In the genomic region with DNA sequence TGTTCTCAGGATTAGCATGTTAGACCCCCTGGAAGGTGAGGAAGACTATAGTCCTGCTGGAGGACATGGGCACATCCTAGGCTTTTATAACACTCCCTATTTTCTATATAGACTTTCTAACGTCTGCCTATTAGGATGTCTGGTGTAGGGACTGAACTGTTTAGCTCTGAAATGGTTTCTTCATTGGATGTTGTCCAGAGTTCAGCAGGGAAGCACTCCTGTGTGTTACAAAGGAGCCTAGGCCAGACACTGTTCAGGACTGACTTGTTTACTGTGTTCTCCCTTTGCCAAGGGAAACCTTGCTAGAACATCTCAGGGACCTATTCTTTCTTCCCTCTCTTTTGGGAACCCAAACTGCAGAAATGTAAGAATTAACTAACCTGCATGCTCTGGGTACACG, we compare ENCODE assay signal across 9 mouse cellular contexts.
A peak's percentile ranks its signal among the peaks of the same experiment; 100 is the strongest.
DNase-seq lines count a peak whose midpoint lies in the region; ATAC-seq and TF ChIP-seq lines count a peak whose summit lies in the region.
"Had no signal": no experiment of that assay in that cellular context is flagged by ENCODE, and none has a peak within 500 bp of the region (broad histone marks: within the 10 kb centered on the region; RNA-seq: fewer than 3 reads in every experiment).

No protein-coding gene starts in this region.

- TF ChIP-seq CTCF in cortical plate, adult 2 months (IDR thresholded peaks at IDR 0.05; ENCODE audit: extremely low read depth, insufficient read depth, low read length): no peak
- TF ChIP-seq CTCF in liver, postnatal 0 days (IDR thresholded peaks at IDR 0.05; ENCODE audit: low read depth): no peak

- peak overlapping the region; percentile 55 to 63 for H3K4me3 ChIP-seq in heart, embryonic 14.5 days (ENCODE audit: control insufficient read depth in 1 of 2, insufficient read depth in 1 of 2, low read depth in 1 of 2, low read length in 2 of 2)
- peak overlapping the region; percentile 23; the same call in 1 of the 2 replicates for H3K4me3 ChIP-seq in cortical plate, adult 2 months (ENCODE audit: insufficient read depth, low read length)
- H3K4me3 ChIP-seq in forebrain, embryonic 16.5 days (replicated peaks; ENCODE audit: low read length): peak overlapping the region; percentile 74
- H3K4me3 ChIP-seq in liver, postnatal 0 days (ENCODE audit: low read depth, low read length): no peak overlapping the region

- TF ChIP-seq POLR2A in cortical plate, adult 2 months (IDR thresholded peaks at IDR 0.05; ENCODE audit: extremely low read depth, insufficient read depth, low read length): no peak

- H3K27me3 ChIP-seq in heart, embryonic 14.5 days (ENCODE audit: control insufficient read depth, insufficient read depth, low read length): no peaks in the 10 kb centered on the region
- H3K27me3 ChIP-seq in forebrain, embryonic 16.5 days (replicated peaks; ENCODE audit: control insufficient read depth, insufficient read depth, low read length): no peaks in the 10 kb centered on the region
- no peaks in the 10 kb centered on the region for H3K27me3 ChIP-seq in liver, postnatal 0 days (ENCODE audit: insufficient read depth, low read length)

- WGBS in heart, embryonic 14.5 days: 55% methylated on average over 2 of the region's 2 CpGs
- 6% methylated on average over 2 of the region's 2 CpGs for WGBS in forebrain, embryonic 16.5 days
- 55% methylated on average over 2 of the region's 2 CpGs for WGBS in liver, postnatal 0 days (ENCODE audit: insufficient replicate concordance)

- peak overlapping the region; percentile 85 for H3K4me2 ChIP-seq in heart, embryonic 14.5 days (ENCODE audit: low read length)
- H3K4me2 ChIP-seq in forebrain, embryonic 16.5 days (ENCODE audit: low read length): peak overlapping the region; percentile 76
- H3K4me2 ChIP-seq in liver, postnatal 0 days (ENCODE audit: low read depth, low read length): 0 out of 2 replicates have a peak overlapping the region, but pooled peaks have one; percentile 68

- no peak for DNase-seq in heart, adult 9 months (ENCODE audit: low spot score in 2 of 2)
- DNase-seq in liver, postnatal 0 days: no peak
- DNase-seq in ovary, postnatal 10 days (ENCODE audit: low spot score): no peak
- no peak for DNase-seq in thymus, postnatal 14 days
- DNase-seq: adrenal gland, postnatal 14 days had no signal

- no peaks in the 10 kb centered on the region for H3K9me3 ChIP-seq in heart, embryonic 14.5 days (ENCODE audit: control insufficient read depth, low read length)
- H3K9me3 ChIP-seq in forebrain, embryonic 16.5 days (ENCODE audit: control insufficient read depth, low read length): no peaks in the 10 kb centered on the region
- H3K9me3 ChIP-seq in liver, postnatal 0 days (ENCODE audit: low read length): no peaks in the 10 kb centered on the region

- no peak overlapping the region for H3K27ac ChIP-seq in heart, embryonic 14.5 days (replicated peaks in 1 of 2; ENCODE audit: control insufficient read depth in 1 of 2, insufficient read depth in 1 of 2, low read depth in 2 of 2, low read length in 2 of 2)
- 0 out of 2 replicates have a peak overlapping the region, but pooled peaks have one; percentile 29 for H3K27ac ChIP-seq in cortical plate, adult 2 months (ENCODE audit: insufficient read depth, low read length)
- H3K27ac ChIP-seq in forebrain, embryonic 16.5 days (ENCODE audit: low read length): peak overlapping the region; percentile 81
- no peak overlapping the region for H3K27ac ChIP-seq in liver, postnatal 0 days (ENCODE audit: low read depth)

- H3K36me3 ChIP-seq in heart, embryonic 14.5 days (ENCODE audit: control insufficient read depth, insufficient read depth, low read length): no peaks in the 10 kb centered on the region
- no peaks in the 10 kb centered on the region for H3K36me3 ChIP-seq in forebrain, embryonic 16.5 days (ENCODE audit: control insufficient read depth, insufficient read depth)
- H3K36me3 ChIP-seq in liver, postnatal 0 days (replicated peaks; ENCODE audit: insufficient read depth, low read length): no peaks in the 10 kb centered on the region

- TF ChIP-seq EP300 in liver, postnatal 0 days (IDR thresholded peaks at IDR 0.05; ENCODE audit: low read depth): no peak

- peaks cover 8 to 31% of the 10 kb centered on the region in 2 experiments for H3K4me1 ChIP-seq in heart, embryonic 14.5 days (ENCODE audit: control insufficient read depth in 2 of 2, insufficient read depth in 2 of 2, low read length in 2 of 2)
- no peaks in the 10 kb centered on the region for H3K4me1 ChIP-seq in cortical plate, adult 2 months (ENCODE audit: control insufficient read depth, insufficient read depth, low read length)
- H3K4me1 ChIP-seq in forebrain, embryonic 16.5 days (replicated peaks; ENCODE audit: control insufficient read depth, insufficient read depth, low read length): peaks cover 51% of the 10 kb centered on the region
- H3K4me1 ChIP-seq in liver, postnatal 0 days (ENCODE audit: insufficient read depth): peaks cover 10% of the 10 kb centered on the region; the same call in 1 of the 2 replicates

- peak overlapping the region; percentile 77 for H3K9ac ChIP-seq in heart, embryonic 14.5 days (ENCODE audit: low read length)
- H3K9ac ChIP-seq in forebrain, embryonic 16.5 days (replicated peaks; ENCODE audit: low read depth, low read length): peak overlapping the region; percentile 75
- H3K9ac ChIP-seq in liver, postnatal 0 days (replicated peaks): no peak overlapping the region; the same call in 1 of the 2 replicates

- no peak for ATAC-seq in heart, embryonic 14.5 days (ENCODE audit: insufficient number of reproducible peaks, insufficient read depth, low FRiP score, low read depth)
- ATAC-seq in forebrain, embryonic 16.5 days: no peak
- ATAC-seq in liver, postnatal 0 days: no peak
- ATAC-seq in inflammation-experienced regulatory T-cells, adult 6 months: no peak

Comparison
In these comparisons a context has a peak if more than half of its experiments do, and no peak if none do; other contexts are left out.
1. H3K27ac ChIP-seq: peak in cortical plate, adult 2 months (single experiment) and forebrain, embryonic 16.5 days (single experiment); none in heart, embryonic 14.5 days (0 of 2) and liver, postnatal 0 days (single experiment).
2. Peak in every context shown above with its lines, with median percentiles within 50 percentile points of each other: H3K4me2 ChIP-seq.